Mouse (Mus musculus): ENCODE results near the gene Dph2.

- TF ChIP-seq CTCF (IDR thresholded peaks at IDR 0.05; ENCODE audit: extremely low read depth, insufficient read length, insufficient replicate concordance, low read depth, low read length): no peak
- no peak for TF ChIP-seq POLR2A (IDR thresholded peaks at IDR 0.05; ENCODE audit: low read depth, low read length)
Observed at GRCm38 (mm10) chr4:117904094-117904493, 12.3 kb upstream of the Dph2 start.

Data from small intestine, adult 2 months (tissue).